Mouse (Mus musculus) MEL (cell line): ENCODE results near the gene Dppa5a. TPM values are rescaled to one million over a fixed set of nuclear protein-coding genes. Genes with fewer than 3 reads are reported as not detected.
"Not testable (repeated sequence)": the region's sequence is repeated elsewhere in the genome, so short reads cannot be mapped to it uniquely, and the experiment has no call there.

Experiments used
- DNase-seq: peaks from one replicate; pipeline ENCODE4 v3.0.0; 2011; ENCODE audit warnings: low read depth, low spot score
- H3K27ac ChIP-seq: 2 replicates; pipeline ENCODE4 v1.5.1; 2012; ENCODE audit warnings: low read depth, mild to moderate bottlenecking, control low read depth, low read length, moderate library complexity; ENCODE audit not compliant: control insufficient read depth
- H3K27me3 ChIP-seq, 2 experiments: fragments of 150-350 bp in 1 of 2; sonication (generic) in 1 of 2; 2 replicates each; pipeline ENCODE4 v1.6.1; 2012; ENCODE audit warnings: low read length in 2 of 2, mild to moderate bottlenecking in 2 of 2, improper control_type of control experiment in 1 of 2, moderate library complexity in 1 of 2; ENCODE audit not compliant: insufficient read depth in 2 of 2, control insufficient read depth in 1 of 2
- H3K36me3 ChIP-seq, 2 experiments: 2 replicates each; pipeline ENCODE4 v1.6.1; 2012 to 2014; ENCODE audit warnings: low read length in 2 of 2, improper control_type of control experiment in 1 of 2, inconsistent platforms in 1 of 2, mild to moderate bottlenecking in 1 of 2; ENCODE audit not compliant: insufficient read depth in 2 of 2, control insufficient read depth in 1 of 2
- H3K4me1 ChIP-seq, 2 experiments: fragments of 150-350 bp in 1 of 2; sonication (generic) in 1 of 2; 2 replicates each; pipeline ENCODE4 v1.6.1; 2012; ENCODE audit warnings: low read length in 2 of 2, improper control_type of control experiment in 1 of 2, mild to moderate bottlenecking in 1 of 2; ENCODE audit not compliant: insufficient read depth in 2 of 2, control insufficient read depth in 1 of 2
- H3K4me3 ChIP-seq, 2 experiments: fragments of 150-350 bp in 1 of 2; sonication (generic) in 1 of 2; 2 replicates each; pipeline ENCODE4 v1.5.1; 2012; ENCODE audit warnings: low read depth in 2 of 2, low read length in 2 of 2, mild to moderate bottlenecking in 2 of 2, moderate library complexity in 2 of 2, control low read depth in 1 of 2, improper control_type of control experiment in 1 of 2; ENCODE audit not compliant: control insufficient read depth in 1 of 2, insufficient read depth in 1 of 2
- H3K79me2 ChIP-seq: 2 replicates; pipeline ENCODE4 v1.6.1; 2012; ENCODE audit warnings: mild to moderate bottlenecking, low read length, moderate library complexity; ENCODE audit not compliant: control insufficient read depth, poor library complexity, insufficient read depth
- H3K9ac ChIP-seq: 2 replicates; pipeline ENCODE4 v1.6.1; 2012; ENCODE audit warnings: low read depth, mild to moderate bottlenecking, control low read depth, low read length, moderate library complexity; ENCODE audit not compliant: control insufficient read depth, poor library complexity, severe bottlenecking
- H3K9me3 ChIP-seq: fragments of 150-350 bp; sonication (generic); replicated peaks from 2 replicates; pipeline ENCODE4 v1.6.1; 2012; ENCODE audit warnings: mild to moderate bottlenecking, low read length, improper control_type of control experiment, moderate library complexity; ENCODE audit not compliant: insufficient read depth
- CHD1 ChIP-seq: IDR thresholded peaks from 2 replicates; pipeline ENCODE4 v1.6.1; 2012; ENCODE audit warnings: low read depth, mild to moderate bottlenecking, inconsistent platforms, low read length, improper control_type of control experiment
- E2F4 ChIP-seq: IDR thresholded peaks from 2 replicates; pipeline ENCODE4 v1.6.1; 2011; ENCODE audit warnings: low read depth, low read length, improper control_type of control experiment, borderline replicate concordance
- ELF1 ChIP-seq: IDR thresholded peaks from 2 replicates; pipeline ENCODE4 v1.6.1; 2014; ENCODE audit warnings: low read depth, mild to moderate bottlenecking, inconsistent platforms, low read length, improper control_type of control experiment, moderate library complexity
- GABPA ChIP-seq: IDR thresholded peaks from 2 replicates; pipeline ENCODE4 v1.6.1; 2012; ENCODE audit warnings: low read depth, mild to moderate bottlenecking, inconsistent platforms, low read length, improper control_type of control experiment, moderate library complexity
- HCFC1 ChIP-seq: IDR thresholded peaks from 2 replicates; pipeline ENCODE4 v1.6.1; 2012; ENCODE audit warnings: low read depth, mild to moderate bottlenecking, inconsistent platforms, low read length, improper control_type of control experiment, moderate library complexity
- JUND ChIP-seq: IDR thresholded peaks from 2 replicates; pipeline ENCODE4 v1.6.1; 2011; ENCODE audit warnings: low read depth, mild to moderate bottlenecking, improper control_type of control experiment, low read length
- MAFK ChIP-seq: IDR thresholded peaks from 2 replicates; pipeline ENCODE4 v1.6.1; 2011; ENCODE audit warnings: low read depth, mild to moderate bottlenecking, low read length, improper control_type of control experiment, borderline replicate concordance
- MEF2A ChIP-seq: IDR thresholded peaks from 2 replicates; pipeline ENCODE4 v1.6.1; 2014; ENCODE audit warnings: low read depth, mild to moderate bottlenecking, inconsistent platforms, low read length, improper control_type of control experiment; ENCODE audit not compliant: poor library complexity, insufficient replicate concordance, severe bottlenecking; ENCODE audit errors: extremely low read depth
- MXI1 ChIP-seq: IDR thresholded peaks from 2 replicates; pipeline ENCODE4 v1.6.1; 2011; ENCODE audit warnings: mild to moderate bottlenecking, low read depth, low read length, improper control_type of control experiment
- MYB ChIP-seq: IDR thresholded peaks from 2 replicates; pipeline ENCODE4 v1.6.1; 2011; ENCODE audit warnings: mild to moderate bottlenecking, low read depth, low read length, improper control_type of control experiment
- MYC ChIP-seq: IDR thresholded peaks from 2 replicates; pipeline ENCODE4 v1.6.1; 2011; ENCODE audit warnings: low read depth, mild to moderate bottlenecking, low read length, improper control_type of control experiment, moderate library complexity
- NELFE ChIP-seq: IDR thresholded peaks from 2 replicates; pipeline ENCODE4 v1.6.1; 2011; ENCODE audit warnings: low read depth, low read length, improper control_type of control experiment
- NRF1 ChIP-seq: IDR thresholded peaks from 2 replicates; pipeline ENCODE4 v1.6.1; 2014; ENCODE audit warnings: low read depth, mild to moderate bottlenecking, inconsistent platforms, low read length, improper control_type of control experiment, moderate library complexity; ENCODE audit not compliant: poor library complexity, insufficient read depth, severe bottlenecking
- POLR2AphosphoS2 ChIP-seq: IDR thresholded peaks from 2 replicates; pipeline ENCODE4 v1.6.1; 2011; ENCODE audit warnings: low read length, improper control_type of control experiment
- SMC3 ChIP-seq: IDR thresholded peaks from 2 replicates; pipeline ENCODE4 v1.6.1; 2011; ENCODE audit warnings: low read depth, low read length, improper control_type of control experiment
- USF2 ChIP-seq, 2 experiments: IDR thresholded peaks; 2 replicates each; pipeline ENCODE4 v1.6.1; 2011 to 2012; ENCODE audit warnings: improper control_type of control experiment in 2 of 2, low read length in 2 of 2, borderline replicate concordance in 1 of 2, inconsistent platforms in 1 of 2, low read depth in 1 of 2, mild to moderate bottlenecking in 1 of 2; ENCODE audit not compliant: insufficient read depth in 1 of 2
- ZC3H11A ChIP-seq: IDR thresholded peaks from 2 replicates; pipeline ENCODE4 v1.6.1; 2012; ENCODE audit warnings: low read depth, mild to moderate bottlenecking, inconsistent platforms, low read length, improper control_type of control experiment
- ZKSCAN1 ChIP-seq: IDR thresholded peaks from 2 replicates; pipeline ENCODE4 v1.6.1; 2012; ENCODE audit warnings: low read depth, mild to moderate bottlenecking, inconsistent platforms, low read length, improper control_type of control experiment, moderate library complexity
- polyA plus RNA-seq, 2 experiments: library from polyadenylated mRNA; stranded (reverse) in 1 of 2; unstranded in 1 of 2; fragments of >175 nt in 1 of 2; fragments of >200 nt in 1 of 2; gene quantifications; 2 replicates each; pipeline versions ENCODE4 v1.2.1 to v1.2.4; 2012; ENCODE audit warnings: low replicate concordance in 2 of 2, low read depth in 1 of 2; ENCODE audit not compliant: insufficient read length in 2 of 2, insufficient read depth in 1 of 2, missing spikeins in 1 of 2
- total RNA-seq: library from RNA; depleted of rRNA; stranded (reverse); fragments of 300-350 nt; gene quantifications from 2 replicates; pipeline ENCODE4 v1.2.3, GENCODE M21; 2012

Gene Dppa5a
- total and polyA plus RNA-seq, 3 experiments = 0.19 TPM; not detected in 2

DNA sequence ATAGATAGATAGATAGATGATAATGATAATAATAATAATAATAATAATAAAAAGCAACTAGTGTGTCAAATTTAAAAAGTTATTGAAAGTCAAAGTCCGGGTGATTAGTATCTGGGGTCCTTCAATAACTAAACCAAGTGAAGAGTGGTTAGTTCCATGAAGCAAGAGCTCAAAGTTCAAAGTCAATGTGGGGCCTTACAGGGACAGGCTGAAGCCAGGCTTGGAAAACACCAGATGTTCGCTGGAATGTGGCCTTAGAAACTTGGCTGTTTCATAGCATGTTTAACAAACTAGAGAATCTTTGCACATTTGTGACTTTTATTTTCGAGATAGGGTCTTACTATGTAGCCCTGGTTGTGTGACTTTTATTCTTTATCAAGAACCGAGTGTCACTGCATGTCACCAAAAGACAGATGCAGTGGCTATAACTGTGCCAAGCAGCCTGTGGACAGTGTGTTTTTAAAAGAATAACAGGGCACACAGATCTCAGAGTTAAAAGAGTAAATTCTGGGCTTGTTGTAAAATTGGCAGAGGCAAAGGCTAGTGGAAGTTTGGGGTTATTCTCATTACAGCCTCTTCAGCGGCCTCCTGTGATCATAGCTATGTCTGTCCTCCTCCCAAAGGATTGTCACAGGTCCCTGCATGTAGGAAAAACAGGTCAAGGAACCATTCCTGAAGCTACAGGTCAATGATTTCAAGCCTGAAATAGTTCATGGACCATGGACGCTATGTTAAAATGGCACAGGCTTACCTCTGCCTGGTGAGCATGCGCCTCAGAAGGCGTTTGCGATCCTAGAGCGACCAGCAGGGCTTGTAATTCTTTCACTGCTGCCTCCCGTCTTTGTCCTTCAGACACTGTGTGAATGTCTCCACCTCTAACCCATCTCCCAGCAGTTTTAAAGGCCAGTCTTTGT lies 13.1 kb downstream of the Dppa5a start:
- Histone ChIP-seq H3K9me3 (no peaks in the 10 kb centered on the region), H3K36me3 (no peaks in the 10 kb centered on the region), H3K27ac (no peak overlapping the region), H3K4me1 (no peaks in the 10 kb centered on the region)
- DNase-seq = no peak
- TF ChIP-seq POLR2AphosphoS2 (no peak), MYB (no peak), MEF2A (no peak), GABPA (no peak), ELF1 (no peak), ZKSCAN1 (no peak), NRF1 (no peak), MAFK (no peak), NELFE (no peak)
- TF ChIP-seq, all 39 proteins: peak for 0
- peaks cover 0 to 2% of the 10 kb centered on the region in 2 experiments; a peak in 1 of 4 replicates for H3K27me3 ChIP-seq
- no peak overlapping the region for H3K4me3 ChIP-seq
- H3K9ac ChIP-seq = no peak overlapping the region
- no peaks in the 10 kb centered on the region for H3K79me2 ChIP-seq

DNA sequence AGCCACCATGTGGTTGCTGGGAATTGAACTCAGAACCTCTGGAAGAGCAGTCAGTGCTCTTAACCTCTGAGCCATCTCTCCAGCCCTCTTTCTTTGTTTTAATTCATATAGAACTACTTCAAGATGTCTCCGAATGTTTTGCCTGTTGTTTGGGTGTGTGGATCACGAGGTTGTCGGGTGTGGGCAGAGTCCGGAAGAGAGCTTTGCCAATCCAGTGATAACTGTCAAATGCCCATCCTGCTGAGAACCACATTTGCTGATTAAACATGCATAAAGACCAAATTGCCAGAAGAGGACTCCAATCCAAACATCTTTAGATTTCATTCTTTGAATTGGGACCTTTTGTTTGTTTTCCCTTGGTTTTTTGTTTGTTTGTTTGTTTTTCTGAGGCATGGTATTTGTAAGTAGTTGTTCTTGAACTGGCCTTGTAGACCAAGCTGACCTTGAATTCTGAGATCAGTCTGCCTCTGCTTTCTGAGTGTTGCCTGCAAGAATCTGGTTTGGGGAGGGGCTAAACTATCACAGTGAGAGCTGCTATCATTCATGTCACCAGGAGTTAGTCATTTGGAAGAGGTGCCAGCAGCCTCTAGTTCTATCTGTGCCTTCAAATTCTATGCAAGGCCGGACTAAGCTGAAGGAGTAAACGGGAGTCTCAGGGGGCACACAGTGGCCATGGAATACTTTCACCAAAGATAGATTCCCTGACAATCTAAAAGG lies 16.3 kb downstream of the Dppa5a start:
- peak; percentile 24 for DNase-seq

DNA sequence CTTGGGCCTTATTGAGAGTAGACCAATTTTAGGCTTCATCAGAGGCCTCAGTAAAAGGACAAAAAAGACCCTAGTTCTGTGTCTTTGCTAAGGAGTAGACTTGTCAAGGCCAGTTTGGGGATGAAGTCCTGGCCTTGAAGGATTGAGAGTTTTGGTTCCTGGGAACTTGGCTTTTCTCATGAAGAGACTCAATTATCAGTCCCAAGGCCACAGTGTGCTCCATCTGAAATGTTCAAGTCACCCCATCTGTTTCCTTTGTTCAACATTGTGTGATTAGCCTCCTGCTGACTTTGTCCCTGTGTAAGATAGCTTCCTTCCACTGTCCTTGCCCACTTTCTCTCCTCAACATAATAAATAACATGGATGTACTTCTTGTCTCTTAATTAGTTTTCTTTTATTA lies 18.0 kb downstream of the Dppa5a start:
- DNase-seq = not testable (repeated sequence)

More for the DNA sequence above, 16.3 kb downstream of the Dppa5a start:
- Histone ChIP-seq H3K36me3 (no peaks in the 10 kb centered on the region), H3K79me2 (no peaks in the 10 kb centered on the region), H3K4me3 (no peak overlapping the region), H3K9ac (no peak overlapping the region), H3K27ac (no peak overlapping the region), H3K9me3 (no peaks in the 10 kb centered on the region), H3K4me1 (no peaks in the 10 kb centered on the region), H3K27me3 (peaks cover 0 to 2% of the 10 kb centered on the region in 2 experiments; a peak in 1 of 4 replicates)
- no peak for TF ChIP-seq CHD1
- no peak for TF ChIP-seq ZC3H11A
- no peak for TF ChIP-seq USF2 (IDR thresholded peaks at IDR 0.05; ENCODE audit: borderline replicate concordance in 1 of 2, insufficient read depth in 1 of 2, low read depth in 1 of 2, low read length in 2 of 2)
- TF ChIP-seq MEF2A = no peak
- no peak for TF ChIP-seq SMC3
- TF ChIP-seq POLR2AphosphoS2 = no peak
- TF ChIP-seq E2F4 = no peak
- no peak for TF ChIP-seq NELFE
- no peak for TF ChIP-seq HCFC1
- no peak for TF ChIP-seq MXI1
- TF ChIP-seq ELF1 = no peak
- TF ChIP-seq MYC = no peak
- no peak for TF ChIP-seq JUND

DNA sequence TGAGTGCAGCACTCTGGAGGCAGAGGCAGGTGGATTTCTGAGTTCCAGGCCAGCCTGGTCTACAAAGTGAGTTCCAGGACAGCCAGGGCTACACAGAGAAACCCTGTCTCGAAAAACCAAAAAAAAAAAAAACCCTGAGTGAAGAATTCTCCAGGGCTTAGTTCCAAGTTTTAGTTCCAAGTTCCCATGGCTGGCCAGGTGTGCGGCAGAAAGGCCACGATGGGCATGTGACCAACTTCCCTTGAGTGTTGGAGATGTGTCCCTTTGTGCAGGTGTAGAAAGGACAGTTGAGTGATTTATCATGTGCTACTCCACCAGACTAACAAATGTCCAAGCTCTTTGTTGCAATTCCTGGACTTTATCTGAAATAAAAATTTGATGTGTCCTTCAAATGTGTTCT lies 18.8 kb downstream of the Dppa5a start:
- not testable (repeated sequence) for H3K4me3 ChIP-seq, H3K27ac ChIP-seq, H3K36me3 ChIP-seq, H3K79me2 ChIP-seq, H3K27me3 ChIP-seq, H3K9ac ChIP-seq, H3K9me3 ChIP-seq, H3K4me1 ChIP-seq, DNase-seq

More for the DNA sequence above, 18.0 kb downstream of the Dppa5a start:
- not testable (repeated sequence) for H3K36me3 ChIP-seq, H3K9ac ChIP-seq, H3K79me2 ChIP-seq, H3K27ac ChIP-seq, H3K27me3 ChIP-seq, H3K9me3 ChIP-seq, H3K4me1 ChIP-seq, H3K4me3 ChIP-seq
